Mouse (Mus musculus) myocyte (in vitro differentiated cells): Measurements from ENCODE around the gene Rap1b. TPM values are rescaled to one million over a fixed set of nuclear protein-coding genes. Genes with fewer than 3 reads are reported as not detected.

Experiments used
- H3K27me3 ChIP-seq: one replicate; pipeline ENCODE4 v1.6.1; 2011; ENCODE audit not compliant: control insufficient read depth, insufficient read depth, insufficient read length
- H3K36me3 ChIP-seq: one replicate; pipeline ENCODE4 v1.6.1; 2011; ENCODE audit not compliant: control insufficient read depth, insufficient read depth
- H3K4me2 ChIP-seq: one replicate; pipeline ENCODE4 v1.6.1; 2011; ENCODE audit warnings: low read depth, control low read depth
- H3K4me3 ChIP-seq: one replicate; pipeline ENCODE4 v1.5.1; 2011; ENCODE audit warnings: mild to moderate bottlenecking, control low read depth, moderate library complexity
- H3K79me2 ChIP-seq: one replicate; pipeline ENCODE4 v1.6.1; 2011; ENCODE audit not compliant: control insufficient read depth, insufficient read depth
- H3ac ChIP-seq: one replicate; pipeline ENCODE4 v1.6.1; 2011; ENCODE audit not compliant: control insufficient read depth, insufficient read length
- CEBPB ChIP-seq: IDR thresholded peaks from 2 replicates; pipeline ENCODE4 v1.6.1; 2011; ENCODE audit warnings: mild to moderate bottlenecking, moderate library complexity; ENCODE audit not compliant: poor library complexity, insufficient read depth, severe bottlenecking
- E2F4 ChIP-seq: IDR thresholded peaks from one replicate; pipeline ENCODE4 v1.6.1; 2011; ENCODE audit warnings: mild to moderate bottlenecking, control low read depth, moderate library complexity; ENCODE audit not compliant: insufficient read depth
- MAX ChIP-seq: IDR thresholded peaks from one replicate; pipeline ENCODE4 v1.6.1; 2011; ENCODE audit warnings: low read depth, mild to moderate bottlenecking, control low read depth
- MYOD1 ChIP-seq, 3 experiments: IDR thresholded peaks; one replicate each; pipeline ENCODE4 v1.6.1; 2011; ENCODE audit warnings: control low read depth in 2 of 3, low read depth in 2 of 3, mild to moderate bottlenecking in 2 of 3, moderate library complexity in 1 of 3; ENCODE audit not compliant: insufficient read length in 2 of 3, control insufficient read depth in 1 of 3
- MYOG ChIP-seq, 3 experiments: IDR thresholded peaks; one replicate each; pipeline ENCODE4 v1.6.1; 2011; ENCODE audit warnings: control low read depth in 2 of 3, low read depth in 2 of 3, mild to moderate bottlenecking in 2 of 3; ENCODE audit not compliant: insufficient read length in 2 of 3, control insufficient read depth in 1 of 3, insufficient read depth in 1 of 3
- POLR2A ChIP-seq: IDR thresholded peaks from one replicate; pipeline ENCODE4 v1.6.1; 2011; ENCODE audit warnings: low read depth, mild to moderate bottlenecking, control low read depth, moderate library complexity; ENCODE audit not compliant: insufficient read length
- POLR2AphosphoS2 ChIP-seq: IDR thresholded peaks from one replicate; pipeline ENCODE4 v1.6.1; 2011; ENCODE audit warnings: low read depth, control low read depth; ENCODE audit not compliant: insufficient read length
- REST ChIP-seq: IDR thresholded peaks from one replicate; pipeline ENCODE4 v1.6.1; 2011; ENCODE audit warnings: mild to moderate bottlenecking, control low read depth, moderate library complexity; ENCODE audit not compliant: insufficient read depth, insufficient read length
- SRF ChIP-seq: IDR thresholded peaks from one replicate; pipeline ENCODE4 v1.6.1; 2011; ENCODE audit warnings: low read depth; ENCODE audit not compliant: control insufficient read depth, insufficient read length
- TCF12 ChIP-seq: IDR thresholded peaks from one replicate; pipeline ENCODE4 v1.6.1; 2011; ENCODE audit warnings: mild to moderate bottlenecking, control low read depth; ENCODE audit not compliant: poor library complexity, insufficient read depth, severe bottlenecking
- TCF3 ChIP-seq: IDR thresholded peaks from one replicate; pipeline ENCODE4 v1.6.1; 2011; ENCODE audit warnings: low read depth, control low read depth; ENCODE audit not compliant: insufficient read length
- USF1 ChIP-seq: IDR thresholded peaks from one replicate; pipeline ENCODE4 v1.6.1; 2011; ENCODE audit warnings: low read depth, mild to moderate bottlenecking, control low read depth, moderate library complexity
- polyA plus RNA-seq: library from polyadenylated mRNA; unstranded; fragments of >200 nt; fragmentation: generic; extraction: Trizol; gene quantifications from one replicate; pipeline ENCODE4 v1.2.1, GENCODE M21; 2012; ENCODE audit warnings: missing spikeins

Rap1b gene
- polyA plus RNA-seq, 1 experiment, result 62.3 TPM

- Histone ChIP-seq H3K36me3 (peaks cover 57% of the 10 kb centered on the region), H3ac (no peak overlapping the region), H3K4me2 (no peak overlapping the region), H3K27me3 (no peaks in the 10 kb centered on the region), H3K4me3 (no peak overlapping the region), H3K79me2 (no peaks in the 10 kb centered on the region)
- TF ChIP-seq E2F4, result no peak
- no peak for TF ChIP-seq MYOG (IDR thresholded peaks at IDR 0.05; ENCODE audit: control insufficient read depth in 1 of 3, insufficient read depth in 1 of 3, insufficient read length in 2 of 3, low read depth in 2 of 3)
- no peak for TF ChIP-seq TCF3
- TF ChIP-seq REST, result no peak
- no peak for TF ChIP-seq POLR2AphosphoS2
These were observed 77.7 kb downstream of the Rap1b start for GRCm38 (mm10) chr10:117768141-117768440.

GRCm38 (mm10) chr10:117767286-117768140 lies 78.3 kb downstream of the Rap1b start:
- no peak overlapping the region for H3K4me2 ChIP-seq
- H3K79me2 ChIP-seq, result no peaks in the 10 kb centered on the region
- peaks cover 56% of the 10 kb centered on the region for H3K36me3 ChIP-seq
- TF ChIP-seq POLR2A, result no peak
- no peak for TF ChIP-seq MAX
- TF ChIP-seq USF1, result no peak
- no peak for TF ChIP-seq REST
- no peak for TF ChIP-seq MYOD1 (IDR thresholded peaks at IDR 0.05; ENCODE audit: control insufficient read depth in 1 of 3, insufficient read length in 2 of 3, low read depth in 2 of 3)
- TF ChIP-seq TCF12, result no peak
- TF ChIP-seq E2F4, result no peak
- TF ChIP-seq POLR2AphosphoS2, result no peak
- no peak for TF ChIP-seq TCF3
- TF ChIP-seq SRF, result no peak
- no peak for TF ChIP-seq CEBPB
- TF ChIP-seq MYOG (IDR thresholded peaks at IDR 0.05; ENCODE audit: control insufficient read depth in 1 of 3, insufficient read depth in 1 of 3, insufficient read length in 2 of 3, low read depth in 2 of 3), result no peak
- no peak overlapping the region for H3K4me3 ChIP-seq
- H3ac ChIP-seq, result no peak overlapping the region
- no peaks in the 10 kb centered on the region for H3K27me3 ChIP-seq

- H3K36me3 ChIP-seq, result peaks cover 60% of the 10 kb centered on the region
- H3K79me2 ChIP-seq, result no peaks in the 10 kb centered on the region
- H3K27me3 ChIP-seq, result no peaks in the 10 kb centered on the region
- no peak overlapping the region for H3ac ChIP-seq
- H3K4me3 ChIP-seq, result no peak overlapping the region
- TF ChIP-seq MAX, result no peak
- no peak overlapping the region for H3K4me2 ChIP-seq
These were observed 79.0 kb downstream of the Rap1b start for GRCm38 (mm10) chr10:117766896-117767160.

- H3K4me2 ChIP-seq, result no peak overlapping the region
- peaks cover 61% of the 10 kb centered on the region for H3K36me3 ChIP-seq
- H3K4me3 ChIP-seq, result no peak overlapping the region
- no peak overlapping the region for H3ac ChIP-seq
- TF ChIP-seq SRF (no peak), USF1 (no peak), POLR2A (no peak), POLR2AphosphoS2 (no peak), MYOD1 (IDR thresholded peaks at IDR 0.05; ENCODE audit: control insufficient read depth in 1 of 3, insufficient read length in 2 of 3, low read depth in 2 of 3) (no peak), TCF3 (no peak), REST (no peak), MYOG (IDR thresholded peaks at IDR 0.05; ENCODE audit: control insufficient read depth in 1 of 3, insufficient read depth in 1 of 3, insufficient read length in 2 of 3, low read depth in 2 of 3) (no peak), E2F4 (no peak), TCF12 (no peak), CEBPB (no peak), MAX (no peak)
- no peaks in the 10 kb centered on the region for H3K27me3 ChIP-seq
- no peaks in the 10 kb centered on the region for H3K79me2 ChIP-seq
These were observed 79.5 kb downstream of the Rap1b start for GRCm38 (mm10) chr10:117766111-117766895.

- Histone ChIP-seq H3ac (no peak overlapping the region), H3K36me3 (peaks cover 59% of the 10 kb centered on the region), H3K4me3 (no peak overlapping the region), H3K4me2 (no peak overlapping the region), H3K27me3 (no peaks in the 10 kb centered on the region), H3K79me2 (no peaks in the 10 kb centered on the region)
- TF ChIP-seq CEBPB, result no peak
- TF ChIP-seq MAX, result no peak
- TF ChIP-seq TCF12, result no peak
- TF ChIP-seq MYOD1 (IDR thresholded peaks at IDR 0.05; ENCODE audit: control insufficient read depth in 1 of 3, insufficient read length in 2 of 3, low read depth in 2 of 3), result no peak
- TF ChIP-seq MYOG (IDR thresholded peaks at IDR 0.05; ENCODE audit: control insufficient read depth in 1 of 3, insufficient read depth in 1 of 3, insufficient read length in 2 of 3, low read depth in 2 of 3), result no peak
- TF ChIP-seq SRF, result no peak
- TF ChIP-seq USF1, result no peak
- no peak for TF ChIP-seq REST
- no peak for TF ChIP-seq TCF3
- no peak for TF ChIP-seq E2F4
- no peak for TF ChIP-seq POLR2A
- no peak for TF ChIP-seq POLR2AphosphoS2
These were observed 80.5 kb downstream of the Rap1b start for GRCm38 (mm10) chr10:117765116-117765894.
